Mouse (Mus musculus) heart, adult 2 months (tissue): ENCODE data around the gene Hdac4. TPM values are rescaled to one million over a fixed set of nuclear protein-coding genes. Genes with fewer than 3 reads are reported as not detected.

ENCODE experiments used
- DNase-seq, 2 experiments: peaks; one replicate each; pipeline ENCODE4 v3.0.0; 2021
- H3K27ac ChIP-seq: fragments of 200-600 bp; 2 replicates; pipeline ENCODE4 v1.8.1; 2022
- H3K27me3 ChIP-seq: fragments of 200-500 bp; 2 replicates; pipeline ENCODE4 v1.6.1; 2012; ENCODE audit warnings: mild to moderate bottlenecking, low read length, inconsistent platforms, mixed read lengths; ENCODE audit not compliant: control insufficient read depth, insufficient read depth
- H3K36me3 ChIP-seq: fragments of 200-500 bp; 2 replicates; pipeline ENCODE4 v1.6.1; 2012; ENCODE audit warnings: low read length, inconsistent platforms; ENCODE audit not compliant: control insufficient read depth, insufficient read depth
- H3K4me1 ChIP-seq: fragments of 200-500 bp; 2 replicates; pipeline ENCODE4 v1.6.1; 2011; ENCODE audit warnings: low read length; ENCODE audit not compliant: control insufficient read depth, insufficient read depth
- H3K4me3 ChIP-seq: fragments of 200-600 bp; 2 replicates; pipeline ENCODE4 v1.8.1; 2022
- H3K79me2 ChIP-seq: fragments of 200-500 bp; replicated peaks from 2 replicates; pipeline ENCODE4 v1.6.1; 2012; ENCODE audit warnings: mild to moderate bottlenecking, inconsistent platforms, low read length, moderate library complexity, mixed read lengths; ENCODE audit not compliant: control insufficient read depth, insufficient read depth
- H3K9ac ChIP-seq: fragments of 200-500 bp; 2 replicates; pipeline ENCODE4 v1.6.1; 2012; ENCODE audit warnings: low read depth, mild to moderate bottlenecking, control low read depth, inconsistent platforms, low read length, mixed read lengths
- CTCF ChIP-seq: fragments of 200-600 bp; IDR thresholded peaks from 2 replicates; pipeline ENCODE4 v1.8.1; 2022; ENCODE audit warnings: antibody characterized with exemption, mild to moderate bottlenecking, moderate library complexity
- EP300 ChIP-seq: fragments of 200-500 bp; IDR thresholded peaks from 2 replicates; pipeline ENCODE4 v1.6.1; 2011; ENCODE audit warnings: low read depth, low read length, control low read depth; ENCODE audit not compliant: insufficient read depth
- POLR2A ChIP-seq: fragments of 200-500 bp; IDR thresholded peaks from 2 replicates; pipeline ENCODE4 v1.6.1; 2011; ENCODE audit warnings: mild to moderate bottlenecking, low read depth, low read length, control low read depth; ENCODE audit not compliant: insufficient read depth
- WGBS: fragments of 180-500 bp; shearing (Covaris S2); methylation state at CpG from one replicate; pipeline ENCODE4 v1.1.7; 2018; 5-methylcytosine and 5-hydroxymethylcytosine counted together
- intact Hi-C: fragments of 180-260 bp; cut with DNase I; formaldehyde crosslinking; loops from one replicate; pipeline ENCODE4 v1.15.1; 2025
- polyA plus RNA-seq: library from polyadenylated mRNA; depleted of rRNA; stranded (reverse); fragments of >200 nt; gene quantifications from 2 replicates; pipeline ENCODE4 v1.2.3, GENCODE M21; 2012
- total RNA-seq, 2 experiments: library from RNA; stranded (reverse); gene quantifications; 2 replicates each; pipeline ENCODE4 v1.2.3; 2021

The Hdac4 gene
- total and polyA plus RNA-seq, 3 experiments: 15.6 to 45.1 (median 41.3) TPM

DNA sequence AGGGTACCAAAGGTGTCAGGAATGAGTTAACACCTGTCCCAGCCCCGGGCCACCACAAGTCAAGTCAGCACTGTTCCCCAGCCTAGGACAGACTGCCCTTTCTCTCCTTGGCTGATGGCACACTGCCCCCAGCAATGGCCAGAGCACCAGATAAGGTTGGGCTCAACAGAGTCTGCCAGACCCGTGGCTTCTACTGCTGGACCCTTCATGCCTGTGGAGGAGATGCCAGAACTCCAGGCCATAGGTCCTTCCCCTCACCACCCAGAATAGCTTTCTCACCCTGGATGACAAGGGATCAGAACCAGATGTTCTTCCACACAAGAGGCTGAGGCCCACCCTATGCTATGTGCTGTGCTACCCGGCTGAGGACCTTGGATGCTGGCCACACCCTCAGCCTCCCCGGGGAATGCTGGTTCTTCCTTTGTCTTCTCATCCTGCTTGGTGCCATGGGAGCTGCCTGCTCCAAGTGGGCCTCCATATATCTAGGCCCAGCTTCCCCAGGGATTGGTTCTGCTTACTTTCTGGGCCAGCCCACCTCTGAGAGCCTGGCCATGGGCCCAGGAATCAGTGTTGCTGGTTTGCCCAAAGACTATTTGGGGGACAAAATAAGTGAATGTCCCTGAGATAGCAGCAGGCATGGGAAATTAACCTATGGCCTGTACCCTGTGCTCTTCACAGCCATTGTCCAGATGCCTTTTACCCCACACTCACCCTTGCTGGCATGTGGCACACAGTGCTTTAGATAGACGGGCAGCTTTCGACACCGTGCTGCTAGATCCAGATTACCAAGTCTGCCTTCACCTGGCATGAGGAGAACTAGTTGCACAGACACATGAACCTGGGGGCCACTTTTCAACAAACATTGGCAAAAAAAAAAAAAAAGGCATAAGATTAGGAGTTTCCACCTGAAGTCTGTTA is 273.0 kb downstream of the Hdac4 start:
- H3K79me2 ChIP-seq: no peaks in the 10 kb centered on the region
- no peaks in the 10 kb centered on the region for H3K36me3 ChIP-seq
- peak overlapping the region; percentile 77 for H3K27ac ChIP-seq
- TF ChIP-seq EP300: no peak
- no peak for TF ChIP-seq POLR2A
- no peak for TF ChIP-seq CTCF
- peak; percentile 66 to 80 for DNase-seq
- H3K27me3 ChIP-seq: no peaks in the 10 kb centered on the region
- 52% methylated on average over 7 of the region's 7 CpGs for WGBS
- H3K4me1 ChIP-seq: peaks cover 18% of the 10 kb centered on the region
- H3K9ac ChIP-seq: no peak overlapping the region
- no peak overlapping the region for H3K4me3 ChIP-seq
- intact Hi-C loops: no loop called here

GRCm38 (mm10) chr1:91921702-91922101 is 273.8 kb downstream of the Hdac4 start:
- DNase-seq: no peak
- TF ChIP-seq EP300 (no peak), CTCF (no peak), POLR2A (no peak)
- WGBS: 38% methylated on average over 4 of the region's 4 CpGs
- Histone ChIP-seq H3K36me3 (no peaks in the 10 kb centered on the region), H3K4me3 (no peak overlapping the region), H3K79me2 (no peaks in the 10 kb centered on the region), H3K27me3 (no peaks in the 10 kb centered on the region), H3K9ac (no peak overlapping the region), H3K4me1 (peaks cover 18% of the 10 kb centered on the region), H3K27ac (peak overlapping the region; percentile 77)
- intact Hi-C loops: no loop called here

GRCm38 (mm10) chr1:91921279-91921678 is 274.2 kb downstream of the Hdac4 start:
- no peak for DNase-seq
- 31% methylated on average over 5 of the region's 5 CpGs for WGBS
- H3K4me1 ChIP-seq: peaks cover 18% of the 10 kb centered on the region
- H3K27me3 ChIP-seq: no peaks in the 10 kb centered on the region
- no peak overlapping the region for H3K4me3 ChIP-seq
- H3K36me3 ChIP-seq: no peaks in the 10 kb centered on the region
- no peaks in the 10 kb centered on the region for H3K79me2 ChIP-seq
- H3K9ac ChIP-seq: no peak overlapping the region
- TF ChIP-seq CTCF: no peak
- no peak for TF ChIP-seq POLR2A
- no peak for TF ChIP-seq EP300
- intact Hi-C loops: no loop called here
- peak overlapping the region; percentile 77 for H3K27ac ChIP-seq

GRCm38 (mm10) chr1:91920038-91920589 is 275.4 kb downstream of the Hdac4 start:
- intact Hi-C loops: no loop called here
- no peak for DNase-seq
- WGBS: 48% methylated on average over 7 of the region's 7 CpGs
- peak overlapping the region; percentile 40; the same call in 1 of the 2 replicates for H3K27ac ChIP-seq
- H3K9ac ChIP-seq: no peak overlapping the region
- H3K4me3 ChIP-seq: no peak overlapping the region
- no peaks in the 10 kb centered on the region for H3K79me2 ChIP-seq
- H3K27me3 ChIP-seq: no peaks in the 10 kb centered on the region
- peaks cover 15% of the 10 kb centered on the region for H3K4me1 ChIP-seq
- no peaks in the 10 kb centered on the region for H3K36me3 ChIP-seq
- no peak for TF ChIP-seq EP300
- TF ChIP-seq POLR2A: 0 out of 2 replicates have a peak, but pooled peaks have one; percentile 29

DNA sequence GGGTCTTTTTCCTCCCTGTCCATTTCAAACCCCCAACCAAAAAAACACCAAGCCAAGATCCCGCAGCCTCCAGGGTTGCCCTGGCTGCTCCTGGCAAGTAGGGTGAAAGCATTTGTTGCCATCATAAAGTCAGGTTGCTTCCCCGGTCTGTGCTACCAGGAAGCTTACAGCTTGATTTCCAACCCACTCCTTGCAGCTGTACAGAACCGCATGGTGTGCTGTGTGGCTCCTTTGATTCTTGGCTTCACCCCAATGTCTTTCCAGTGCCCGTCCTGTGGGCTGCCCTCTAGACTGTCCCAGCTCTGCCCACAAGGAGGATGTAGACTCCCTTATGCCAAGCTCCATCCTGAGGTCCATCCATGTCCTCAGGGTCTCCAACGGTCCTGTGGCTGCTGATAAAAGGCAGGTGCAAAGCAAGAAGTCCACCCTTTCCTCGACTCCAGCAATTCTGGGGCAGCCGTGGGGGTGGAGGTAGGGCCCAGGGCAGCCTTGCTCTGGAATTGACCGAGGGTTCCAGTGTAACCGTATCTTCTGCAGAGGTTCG is 277.2 kb downstream of the Hdac4 start:
- no peaks in the 10 kb centered on the region for H3K36me3 ChIP-seq
- no peaks in the 10 kb centered on the region for H3K79me2 ChIP-seq
- no peak overlapping the region for H3K9ac ChIP-seq
- WGBS: 72% methylated on average over 10 of the region's 10 CpGs
- H3K4me3 ChIP-seq: no peak overlapping the region
- intact Hi-C loops: no loop called here
- no peak for DNase-seq
- peaks cover 15% of the 10 kb centered on the region for H3K4me1 ChIP-seq
- no peaks in the 10 kb centered on the region for H3K27me3 ChIP-seq
- TF ChIP-seq POLR2A (no peak), EP300 (no peak), CTCF (no peak)
- no peak overlapping the region for H3K27ac ChIP-seq

GRCm38 (mm10) chr1:91917596-91917995 is 277.9 kb downstream of the Hdac4 start:
- TF ChIP-seq POLR2A (no peak), CTCF (peak; percentile 14; the same call in 1 of the 2 replicates)
- DNase-seq: no peak
- Histone ChIP-seq H3K36me3 (no peaks in the 10 kb centered on the region), H3K4me1 (peaks cover 13% of the 10 kb centered on the region), H3K4me3 (no peak overlapping the region), H3K27me3 (no peaks in the 10 kb centered on the region), H3K27ac (no peak overlapping the region), H3K9ac (no peak overlapping the region), H3K79me2 (no peaks in the 10 kb centered on the region)
- WGBS: 39% methylated on average over 2 of the region's 2 CpGs
- intact Hi-C loops: loop anchor here (2.0 kb wide), 1 partner anchor 19 kb away; no protein-coding TSS in a partner anchor
